Mouse (Mus musculus): ENCODE data around the gene Plppr2.

DNA sequence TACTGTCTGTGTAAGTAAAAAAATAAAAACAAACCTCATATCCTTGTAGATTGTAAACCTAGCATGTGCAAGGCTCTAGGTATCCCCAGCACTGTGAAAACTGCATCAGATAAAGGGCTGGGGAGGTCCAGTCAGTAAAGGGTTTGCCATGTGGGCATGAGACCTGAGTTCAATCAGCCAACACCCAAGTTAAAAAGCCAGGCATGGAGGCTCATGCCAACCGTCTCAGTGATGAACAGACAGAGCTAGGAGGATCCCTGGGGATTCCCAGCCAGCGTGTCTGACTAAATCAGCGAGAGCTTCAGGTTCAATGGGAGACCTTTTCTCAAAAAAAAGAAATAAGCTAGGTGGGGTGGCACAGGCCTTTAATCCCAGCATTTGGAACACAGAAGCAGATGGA, 11.8 kb upstream of the Plppr2 start:
- TF ChIP-seq CTCF (IDR thresholded peaks at IDR 0.05; ENCODE audit: low read depth) (no peak), EP300 (optimal IDR thresholded peaks at IDR 0.05) (no peak)
